Mouse (Mus musculus): ENCODE data around the gene Kitl. TPM values are rescaled to one million over a fixed set of nuclear protein-coding genes. Genes with fewer than 3 reads are reported as not detected.

Gene Kitl
- polyA plus RNA-seq, 1 experiment from 2014 or later, result 7.5 TPM

DNA sequence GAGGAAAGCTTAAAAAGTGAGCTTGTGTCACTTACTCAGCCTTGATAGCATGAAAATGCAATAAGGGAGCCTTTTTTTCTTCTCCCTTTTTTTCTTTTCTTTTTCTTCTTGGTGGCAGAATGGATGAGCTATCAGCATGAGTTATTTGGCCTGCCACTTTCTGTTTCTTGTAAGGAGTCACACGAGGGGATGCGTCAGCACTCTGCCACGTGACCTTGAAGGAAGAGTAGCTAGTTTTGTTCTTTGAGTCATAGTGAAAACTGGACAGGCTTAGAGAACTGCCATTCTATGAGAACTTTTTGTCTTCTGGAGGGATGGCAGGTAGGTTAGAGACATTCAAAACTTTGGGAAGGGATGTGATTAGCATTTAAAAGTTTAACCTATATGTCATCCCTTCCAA lies 17.1 kb downstream of the Kitl start:
- no peak for ATAC-seq (ENCODE audit: insufficient number of reproducible peaks, low FRiP score, low TSS enrichment, low read depth)

DNA sequence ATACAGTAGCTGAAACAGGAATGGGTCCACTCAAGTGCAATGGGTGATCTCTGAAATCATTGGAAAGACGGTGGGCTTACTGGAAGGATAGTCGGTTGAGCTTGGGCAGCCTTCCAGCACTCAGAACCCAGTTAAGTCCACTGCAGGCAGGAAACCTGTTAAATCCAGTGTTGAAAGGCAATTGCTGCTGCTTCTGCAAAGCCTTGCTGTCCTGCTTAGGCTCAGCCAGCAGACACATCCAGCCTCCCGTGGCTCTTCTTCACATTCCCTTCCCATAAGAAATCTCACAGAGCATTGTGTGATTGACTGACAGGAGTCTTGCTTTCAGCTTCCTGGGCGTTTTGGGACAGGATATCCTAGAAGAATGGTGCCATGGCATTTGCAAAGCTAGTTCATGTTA lies 20.6 kb downstream of the Kitl start:
- no peak overlapping the region for H3K9ac ChIP-seq (ENCODE audit: low read length)
- ATAC-seq (ENCODE audit: insufficient number of reproducible peaks, low FRiP score, low TSS enrichment, low read depth), result no peak
- no peaks in the 10 kb centered on the region for H3K36me3 ChIP-seq (ENCODE audit: control insufficient read depth, insufficient read depth, low read length)
- H3K27ac ChIP-seq (replicated peaks; ENCODE audit: low read depth, low read length), result no peak overlapping the region
- 62% methylated on average over 4 of the region's 4 CpGs for WGBS
- H3K9me3 ChIP-seq (ENCODE audit: control insufficient read depth, low read length), result no peaks in the 10 kb centered on the region
- H3K4me1 ChIP-seq (ENCODE audit: control insufficient read depth, insufficient read depth, low read length), result peaks cover 6% of the 10 kb centered on the region
- no peak overlapping the region for H3K4me3 ChIP-seq (ENCODE audit: low read depth, low read length)
- no peaks in the 10 kb centered on the region for H3K27me3 ChIP-seq (ENCODE audit: control insufficient read depth, insufficient read depth, low read length)
- DNase-seq (ENCODE audit: low spot score), result no peak
- no peak overlapping the region for H3K4me2 ChIP-seq (ENCODE audit: low read depth, severe bottlenecking)

More for the DNA sequence above, 17.1 kb downstream of the Kitl start:
- WGBS, result 75% methylated on average over 3 of the region's 3 CpGs
- no peaks in the 10 kb centered on the region for H3K9me3 ChIP-seq (ENCODE audit: control insufficient read depth, low read length)
- no peak overlapping the region for H3K4me2 ChIP-seq (ENCODE audit: low read depth, severe bottlenecking)
- no peak for DNase-seq (ENCODE audit: low spot score)
- H3K4me3 ChIP-seq (ENCODE audit: low read depth, low read length), result no peak overlapping the region
- H3K4me1 ChIP-seq (ENCODE audit: control insufficient read depth, insufficient read depth, low read length), result no peaks in the 10 kb centered on the region
- no peak overlapping the region for H3K9ac ChIP-seq (ENCODE audit: low read length)
- no peaks in the 10 kb centered on the region for H3K27me3 ChIP-seq (ENCODE audit: control insufficient read depth, insufficient read depth, low read length)
- no peak overlapping the region for H3K27ac ChIP-seq (replicated peaks; ENCODE audit: low read depth, low read length)
- H3K36me3 ChIP-seq (ENCODE audit: control insufficient read depth, insufficient read depth, low read length), result no peaks in the 10 kb centered on the region

DNA sequence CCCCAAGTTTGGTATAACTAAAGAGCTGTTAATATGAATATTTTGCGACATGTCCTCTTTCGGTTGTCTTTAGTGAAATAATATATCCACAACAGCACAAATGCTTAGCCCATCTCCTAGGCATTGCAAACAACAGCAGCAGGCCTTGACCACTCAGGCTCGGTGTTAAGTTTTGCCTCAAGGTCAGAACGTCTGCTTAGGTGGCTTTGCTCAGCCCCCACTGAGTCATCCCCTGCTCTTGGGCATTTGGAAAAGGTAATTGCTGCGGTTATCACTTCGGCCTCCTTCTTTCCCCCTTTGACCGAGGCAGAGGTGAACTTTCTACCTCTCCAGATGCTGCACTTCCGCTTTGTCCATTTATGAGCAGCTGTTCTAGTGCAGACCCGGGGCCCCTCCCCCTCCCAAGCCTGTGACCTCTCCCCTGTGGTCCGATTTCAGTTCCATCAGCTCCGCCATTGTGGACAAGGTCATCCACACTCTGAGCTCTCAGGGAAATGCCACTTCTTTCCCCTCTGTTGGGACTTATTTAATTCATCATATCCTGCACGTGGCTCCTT lies 23.0 kb downstream of the Kitl start:
- H3K27me3 ChIP-seq (ENCODE audit: control insufficient read depth, insufficient read depth, low read length), result no peaks in the 10 kb centered on the region
- H3K9me3 ChIP-seq (ENCODE audit: control insufficient read depth, low read length), result no peaks in the 10 kb centered on the region
- no peak overlapping the region for H3K9ac ChIP-seq (ENCODE audit: low read length)
- no peak overlapping the region for H3K4me2 ChIP-seq (ENCODE audit: low read depth, severe bottlenecking)
- WGBS, result 37% methylated on average over 12 of the region's 12 CpGs
- no peak overlapping the region for H3K27ac ChIP-seq (replicated peaks; ENCODE audit: low read depth, low read length)
- DNase-seq (ENCODE audit: low spot score), result peak; percentile 51
- H3K4me3 ChIP-seq (ENCODE audit: low read depth, low read length), result no peak overlapping the region
- no peaks in the 10 kb centered on the region for H3K36me3 ChIP-seq (ENCODE audit: control insufficient read depth, insufficient read depth, low read length)
- no peak for ATAC-seq (ENCODE audit: insufficient number of reproducible peaks, low FRiP score, low TSS enrichment, low read depth)
- peaks cover 6% of the 10 kb centered on the region for H3K4me1 ChIP-seq (ENCODE audit: control insufficient read depth, insufficient read depth, low read length)

DNA sequence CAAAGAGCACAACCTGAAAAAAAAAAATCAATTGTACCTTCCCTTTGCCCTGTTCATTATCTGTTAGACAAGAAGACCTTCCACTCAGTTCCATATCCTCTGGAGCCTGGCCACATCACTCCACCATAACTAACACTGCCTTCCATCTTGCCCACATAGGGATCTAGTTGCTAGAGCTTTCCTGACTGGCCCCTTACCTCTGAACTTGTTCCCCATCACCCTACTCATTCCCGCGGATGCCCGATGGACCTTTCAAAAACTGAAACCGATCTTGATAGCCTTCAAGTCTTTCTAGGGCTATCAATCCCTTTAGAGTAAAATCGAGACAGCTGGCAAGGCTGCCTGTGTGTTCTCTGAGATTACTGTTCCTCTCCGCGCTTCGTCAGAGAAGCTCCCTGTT lies 23.6 kb downstream of the Kitl start:
- DNase-seq (ENCODE audit: low spot score) (no peak), ATAC-seq (ENCODE audit: insufficient number of reproducible peaks, low FRiP score, low TSS enrichment, low read depth) (no peak)
- Histone ChIP-seq H3K4me2 (ENCODE audit: low read depth, severe bottlenecking) (no peak overlapping the region), H3K27me3 (ENCODE audit: control insufficient read depth, insufficient read depth, low read length) (no peaks in the 10 kb centered on the region), H3K9me3 (ENCODE audit: control insufficient read depth, low read length) (no peaks in the 10 kb centered on the region), H3K4me1 (ENCODE audit: control insufficient read depth, insufficient read depth, low read length) (peaks cover 6% of the 10 kb centered on the region), H3K27ac (replicated peaks; ENCODE audit: low read depth, low read length) (no peak overlapping the region), H3K9ac (ENCODE audit: low read length) (no peak overlapping the region), H3K4me3 (ENCODE audit: low read depth, low read length) (no peak overlapping the region), H3K36me3 (ENCODE audit: control insufficient read depth, insufficient read depth, low read length) (no peaks in the 10 kb centered on the region)
- 84% methylated on average over 8 of the region's 8 CpGs for WGBS

DNA sequence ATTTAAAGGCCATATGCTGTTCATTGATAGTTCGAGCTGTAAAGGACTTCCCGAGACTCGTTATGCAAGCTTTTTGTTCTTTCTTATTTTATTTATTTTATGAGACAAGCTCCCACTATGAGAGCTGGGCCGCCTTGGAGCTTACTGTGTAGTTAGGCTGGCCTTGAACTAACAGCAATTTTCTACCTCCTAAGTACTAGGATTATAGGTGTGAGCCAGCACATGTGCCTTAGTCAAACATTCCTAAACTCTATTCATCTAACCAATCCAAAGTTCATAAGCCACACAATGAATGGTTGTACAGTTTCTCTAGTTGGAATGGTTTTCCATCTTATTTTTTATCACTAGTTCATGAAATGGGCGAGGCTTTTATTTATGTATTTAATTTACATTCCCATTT lies 28.3 kb downstream of the Kitl start:
- Histone ChIP-seq H3K4me3 (ENCODE audit: low read depth, low read length) (no peak overlapping the region), H3K27me3 (ENCODE audit: control insufficient read depth, insufficient read depth, low read length) (no peaks in the 10 kb centered on the region), H3K27ac (replicated peaks; ENCODE audit: low read depth, low read length) (no peak overlapping the region), H3K9me3 (ENCODE audit: control insufficient read depth, low read length) (no peaks in the 10 kb centered on the region), H3K4me1 (ENCODE audit: control insufficient read depth, insufficient read depth, low read length) (peaks cover 4% of the 10 kb centered on the region; the same call in 1 of the 2 replicates), H3K9ac (ENCODE audit: low read length) (no peak overlapping the region), H3K4me2 (ENCODE audit: low read depth, severe bottlenecking) (no peak overlapping the region), H3K36me3 (ENCODE audit: control insufficient read depth, insufficient read depth, low read length) (no peaks in the 10 kb centered on the region)
- no peak for ATAC-seq (ENCODE audit: insufficient number of reproducible peaks, low FRiP score, low TSS enrichment, low read depth)
- DNase-seq (ENCODE audit: low spot score), result no peak
- 82% methylated on average over 5 of the region's 5 CpGs for WGBS

DNA sequence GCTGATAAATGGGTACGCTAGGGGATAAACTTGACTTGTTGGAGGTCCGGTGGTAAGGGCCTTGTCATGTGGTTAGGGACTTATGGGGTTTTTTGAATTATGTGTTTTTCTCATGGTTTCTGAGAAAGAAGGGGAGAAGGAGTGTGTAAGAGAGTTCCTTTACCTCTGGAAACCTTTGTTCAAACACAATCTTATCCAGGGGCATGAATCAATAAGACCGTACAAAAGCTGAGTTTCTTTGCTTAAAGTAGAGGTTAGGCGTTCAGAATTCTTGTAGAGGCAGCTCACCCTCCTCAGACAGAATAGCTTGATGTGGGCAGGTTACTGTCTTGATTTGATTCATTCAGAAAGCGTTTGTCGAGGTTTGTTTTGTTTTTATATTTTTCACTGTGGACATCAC lies 28.7 kb downstream of the Kitl start:
- no peaks in the 10 kb centered on the region for H3K27me3 ChIP-seq (ENCODE audit: control insufficient read depth, insufficient read depth, low read length)
- 89% methylated on average over 6 of the region's 6 CpGs for WGBS

DNA sequence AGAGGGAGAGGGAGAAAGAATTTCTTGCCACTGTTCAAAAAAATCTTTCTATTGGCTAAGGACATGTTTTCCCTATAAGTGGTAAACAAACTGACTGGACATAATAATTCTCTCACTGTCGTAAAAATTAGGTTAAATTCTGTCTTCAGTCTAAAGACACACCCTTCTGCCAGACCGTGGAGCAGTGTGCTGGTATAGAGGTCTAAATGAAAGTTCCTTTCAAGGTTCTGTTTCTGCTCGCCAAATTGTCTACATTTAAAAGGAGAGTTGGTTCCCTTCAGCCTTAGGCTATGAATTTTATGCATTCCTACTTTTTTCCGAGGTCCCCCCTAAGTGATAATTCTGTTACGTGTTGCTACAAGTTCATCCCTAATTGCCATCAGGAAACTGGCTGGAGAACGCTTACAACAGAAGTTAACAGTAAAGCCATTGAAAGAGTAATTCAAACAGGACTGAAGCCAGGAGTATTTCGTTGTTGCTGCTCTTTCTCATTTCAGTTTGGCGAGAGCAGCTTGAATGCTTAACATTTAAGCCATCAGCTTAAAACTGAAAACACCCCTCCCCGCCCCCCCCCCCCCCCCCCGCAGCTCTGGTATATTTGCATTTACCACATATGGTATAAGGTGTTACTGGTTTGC lies 35.8 kb downstream of the Kitl start:
- Histone ChIP-seq H3K9me3 (ENCODE audit: control insufficient read depth, low read length) (no peaks in the 10 kb centered on the region), H3K4me1 (ENCODE audit: control insufficient read depth, insufficient read depth, low read length) (no peaks in the 10 kb centered on the region), H3K9ac (ENCODE audit: low read length) (no peak overlapping the region), H3K27me3 (ENCODE audit: control insufficient read depth, insufficient read depth, low read length) (no peaks in the 10 kb centered on the region), H3K36me3 (ENCODE audit: control insufficient read depth, insufficient read depth, low read length) (no peaks in the 10 kb centered on the region), H3K4me3 (ENCODE audit: low read depth, low read length) (no peak overlapping the region), H3K27ac (replicated peaks; ENCODE audit: low read depth, low read length) (no peak overlapping the region), H3K4me2 (ENCODE audit: low read depth, severe bottlenecking) (no peak overlapping the region)
- ATAC-seq (ENCODE audit: insufficient number of reproducible peaks, low FRiP score, low TSS enrichment, low read depth), result 0 out of 2 replicates have a peak, but pooled peaks have one; percentile 57
- DNase-seq (ENCODE audit: low spot score), result no peak
- 25% methylated on average over 10 of the region's 10 CpGs for WGBS

More for the DNA sequence above, 28.7 kb downstream of the Kitl start:
- Histone ChIP-seq H3K9ac (ENCODE audit: low read length) (no peak overlapping the region), H3K9me3 (ENCODE audit: control insufficient read depth, low read length) (no peaks in the 10 kb centered on the region), H3K4me1 (ENCODE audit: control insufficient read depth, insufficient read depth, low read length) (peaks cover 4% of the 10 kb centered on the region; the same call in 1 of the 2 replicates), H3K36me3 (ENCODE audit: control insufficient read depth, insufficient read depth, low read length) (no peaks in the 10 kb centered on the region), H3K4me2 (ENCODE audit: low read depth, severe bottlenecking) (no peak overlapping the region), H3K4me3 (ENCODE audit: low read depth, low read length) (no peak overlapping the region), H3K27ac (replicated peaks; ENCODE audit: low read depth, low read length) (no peak overlapping the region)
- DNase-seq (ENCODE audit: low spot score), result no peak
- ATAC-seq (ENCODE audit: insufficient number of reproducible peaks, low FRiP score, low TSS enrichment, low read depth), result no peak

DNA sequence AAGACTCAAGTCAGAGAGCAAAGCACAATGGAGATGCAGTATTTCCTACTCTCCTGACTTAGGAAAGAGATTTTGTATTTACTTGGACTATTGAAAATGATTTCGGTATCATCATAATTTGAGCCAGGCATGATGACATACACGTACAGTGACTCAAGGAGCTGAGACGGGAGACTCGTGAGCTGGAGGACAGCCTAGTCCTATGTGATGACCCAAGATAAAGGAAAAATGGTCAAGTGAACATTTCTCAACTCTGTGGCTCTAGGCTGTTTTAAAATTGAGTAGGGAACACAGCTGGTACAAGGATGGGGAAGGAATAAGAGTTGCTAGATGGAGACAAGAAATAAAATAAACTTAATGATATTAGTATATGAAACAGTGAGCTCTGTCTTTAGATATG lies 37.0 kb downstream of the Kitl start:
- no peak overlapping the region for H3K27ac ChIP-seq (replicated peaks; ENCODE audit: low read depth, low read length)
- H3K9ac ChIP-seq (ENCODE audit: low read length), result no peak overlapping the region
- no peaks in the 10 kb centered on the region for H3K27me3 ChIP-seq (ENCODE audit: control insufficient read depth, insufficient read depth, low read length)
- no peak overlapping the region for H3K4me3 ChIP-seq (ENCODE audit: low read depth, low read length)
- no peak for ATAC-seq (ENCODE audit: insufficient number of reproducible peaks, low FRiP score, low TSS enrichment, low read depth)
- no peak for DNase-seq (ENCODE audit: low spot score)
- H3K4me2 ChIP-seq (ENCODE audit: low read depth, severe bottlenecking), result no peak overlapping the region
- no peaks in the 10 kb centered on the region for H3K4me1 ChIP-seq (ENCODE audit: control insufficient read depth, insufficient read depth, low read length)
- H3K9me3 ChIP-seq (ENCODE audit: control insufficient read depth, low read length), result no peaks in the 10 kb centered on the region
- no peaks in the 10 kb centered on the region for H3K36me3 ChIP-seq (ENCODE audit: control insufficient read depth, insufficient read depth, low read length)
- WGBS, result 93% methylated on average over 4 of the region's 4 CpGs

DNA sequence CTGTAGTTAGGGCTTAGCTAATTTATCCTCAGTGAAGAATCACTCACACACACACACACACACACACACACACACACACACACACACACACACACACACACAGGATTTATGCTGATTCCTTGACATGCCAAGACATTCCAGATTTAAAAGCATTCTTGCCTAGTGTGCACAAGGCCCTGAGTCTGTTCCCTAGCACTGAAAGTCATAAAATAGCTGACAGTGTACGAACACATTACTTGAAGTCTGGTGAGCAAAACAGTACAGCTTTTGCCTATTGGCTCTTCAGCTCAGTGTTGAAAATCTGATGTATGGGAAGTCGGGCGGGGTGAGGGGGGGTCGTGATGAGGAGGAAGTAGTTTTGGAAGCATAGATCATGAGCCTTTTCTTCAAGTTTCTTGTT lies 37.5 kb downstream of the Kitl start:
- Histone ChIP-seq H3K4me2 (ENCODE audit: low read depth, severe bottlenecking) (no peak overlapping the region), H3K9ac (ENCODE audit: low read length) (no peak overlapping the region), H3K36me3 (ENCODE audit: control insufficient read depth, insufficient read depth, low read length) (no peaks in the 10 kb centered on the region), H3K27me3 (ENCODE audit: control insufficient read depth, insufficient read depth, low read length) (no peaks in the 10 kb centered on the region), H3K4me3 (ENCODE audit: low read depth, low read length) (no peak overlapping the region), H3K9me3 (ENCODE audit: control insufficient read depth, low read length) (no peaks in the 10 kb centered on the region), H3K27ac (replicated peaks; ENCODE audit: low read depth, low read length) (no peak overlapping the region), H3K4me1 (ENCODE audit: control insufficient read depth, insufficient read depth, low read length) (no peaks in the 10 kb centered on the region)
- WGBS, result 70% methylated on average over 4 of the region's 4 CpGs
- 0 out of 2 replicates have a peak, but pooled peaks have one; percentile 44 for ATAC-seq (ENCODE audit: insufficient number of reproducible peaks, low FRiP score, low TSS enrichment, low read depth)
- DNase-seq (ENCODE audit: low spot score), result no peak
